Mouse (Mus musculus) large intestine, adult 2 months (tissue): ENCODE measurements around the gene Klk8. TPM values are rescaled to one million over a fixed set of nuclear protein-coding genes. Genes with fewer than 3 reads are reported as not detected.

Source experiments
- DNase-seq: peaks from one replicate; pipeline ENCODE4 v3.0.0-alpha.2; 2012; ENCODE audit warnings: low read depth, low spot score
- WGBS: fragments of 180-500 bp; shearing (Covaris S2); methylation state at CpG from one replicate; pipeline ENCODE4 v1.1.7; 2018; 5-methylcytosine and 5-hydroxymethylcytosine counted together
- polyA plus RNA-seq: library from polyadenylated mRNA; depleted of rRNA; stranded (reverse); fragments of >200 nt; gene quantifications from 2 replicates; pipeline ENCODE4 v1.2.3, GENCODE M21; 2012; rRNA removed

Klk8 gene
- 3.1 TPM in 2 replicates for polyA plus RNA-seq

DNA sequence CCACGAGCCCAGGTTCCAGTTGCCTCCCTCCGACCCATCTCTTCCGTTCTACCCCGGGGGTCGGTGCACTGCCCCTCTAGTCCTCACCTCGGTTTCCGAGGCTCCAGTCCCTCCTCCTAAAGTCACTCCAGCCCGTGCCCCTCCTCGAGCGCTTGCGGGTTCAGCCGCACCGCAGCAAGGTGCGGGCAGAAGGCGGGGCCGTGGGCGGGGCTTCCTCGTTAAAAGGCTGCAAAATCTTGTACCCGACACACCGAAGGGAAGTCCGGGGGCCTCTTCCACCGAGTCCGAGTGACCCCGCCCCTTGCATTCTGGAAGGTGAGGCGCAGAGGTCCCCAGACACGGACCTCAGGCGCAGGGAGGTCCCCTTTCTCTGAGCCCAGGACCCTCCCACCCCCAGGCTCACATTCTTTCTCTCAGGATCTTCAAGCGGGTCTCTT, at the start of gene Klk8:
Klk8 (plus strand) TSS at position 245 of the 437 bp plus-strand sequence.
- no peak for DNase-seq
- WGBS: under 1% methylated on average over 28 of the region's 28 CpGs

DNA sequence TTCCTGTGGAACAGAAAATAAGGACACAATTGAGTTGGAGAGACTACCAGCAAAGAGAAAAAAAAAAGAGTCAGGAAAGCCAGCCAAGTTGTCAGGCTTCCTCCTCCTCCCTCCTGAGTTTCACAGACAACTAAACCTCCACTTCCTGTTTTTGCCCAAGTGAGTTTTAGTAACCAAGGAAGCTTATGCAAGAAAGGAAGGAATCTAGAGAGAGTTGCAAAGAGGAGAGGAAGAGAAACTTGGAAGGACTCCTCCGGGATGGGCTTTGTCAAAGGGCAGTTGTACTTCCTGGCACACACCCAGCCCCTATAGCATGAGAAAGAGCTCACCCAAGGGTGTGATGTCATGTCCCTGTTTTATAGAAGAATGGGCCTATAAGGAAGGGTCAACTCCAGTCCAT, 49.6 kb upstream of the Klk8 start:
- 4% methylated on average over 1 of the region's 1 CpGs for WGBS
- no peak for DNase-seq

GRCm38 (mm10) chr7:43752806-43753205, 44.6 kb upstream of the Klk8 start:
- 55% methylated on average over 2 of the region's 2 CpGs for whole genome bisulfite sequencing
- DNase-seq: no peak

GRCm38 (mm10) chr7:43766484-43766883, 30.9 kb upstream of the Klk8 start:
- 30% methylated on average over 8 of the region's 8 CpGs for WGBS
- no peak for DNase-seq

- no peak for DNase-seq
- WGBS: 55% methylated on average over 4 of the region's 4 CpGs
Measured at GRCm38 (mm10) chr7:43768597-43768996, 28.8 kb upstream of the Klk8 start, which contains the start of gene Klk12. TSS of gene Klk12 (plus strand) at chr7:43768897.

DNA sequence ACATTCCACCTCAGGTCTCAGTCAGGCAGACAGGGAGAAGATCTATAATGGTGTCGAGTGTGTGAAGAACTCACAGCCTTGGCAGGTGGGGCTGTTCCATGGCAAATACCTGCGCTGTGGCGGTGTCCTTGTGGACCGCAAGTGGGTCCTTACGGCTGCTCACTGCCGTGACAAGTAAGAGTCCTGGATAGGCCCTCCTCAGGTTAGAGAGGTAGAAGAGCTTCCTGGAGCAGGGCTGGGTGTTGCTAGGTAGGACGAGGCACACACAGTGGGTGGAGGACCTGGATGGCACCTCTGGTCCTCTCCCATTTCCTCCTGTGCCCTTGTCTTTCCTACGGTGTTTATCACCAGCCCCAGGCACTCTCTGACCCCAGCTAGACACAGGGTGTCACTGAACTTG, 27.7 kb upstream of the Klk8 start:
- no peak for DNase-seq
- WGBS: 85% methylated on average over 8 of the region's 8 CpGs

DNA sequence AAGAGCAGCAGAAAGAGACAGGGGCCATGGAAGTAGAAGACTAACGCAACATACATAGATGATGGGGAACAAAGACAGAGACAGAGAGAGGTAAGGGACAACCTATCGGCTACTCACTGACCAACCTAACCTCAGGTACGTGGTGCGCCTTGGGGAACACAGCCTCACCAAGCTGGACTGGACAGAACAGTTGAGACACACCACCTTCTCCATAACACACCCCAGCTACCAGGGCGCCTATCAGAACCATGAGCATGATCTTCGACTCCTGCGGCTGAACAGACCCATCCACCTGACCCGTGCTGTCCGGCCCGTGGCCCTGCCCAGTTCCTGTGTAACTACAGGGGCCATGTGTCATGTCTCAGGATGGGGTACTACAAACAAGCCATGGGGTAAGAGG, 26.7 kb upstream of the Klk8 start:
- 93% methylated on average over 10 of the region's 10 CpGs for WGBS
- no peak for DNase-seq

- no peak for DNase-seq
- 90% methylated on average over 6 of the region's 6 CpGs for WGBS
Measured at GRCm38 (mm10) chr7:43771916-43772315, 25.5 kb upstream of the Klk8 start.

DNA sequence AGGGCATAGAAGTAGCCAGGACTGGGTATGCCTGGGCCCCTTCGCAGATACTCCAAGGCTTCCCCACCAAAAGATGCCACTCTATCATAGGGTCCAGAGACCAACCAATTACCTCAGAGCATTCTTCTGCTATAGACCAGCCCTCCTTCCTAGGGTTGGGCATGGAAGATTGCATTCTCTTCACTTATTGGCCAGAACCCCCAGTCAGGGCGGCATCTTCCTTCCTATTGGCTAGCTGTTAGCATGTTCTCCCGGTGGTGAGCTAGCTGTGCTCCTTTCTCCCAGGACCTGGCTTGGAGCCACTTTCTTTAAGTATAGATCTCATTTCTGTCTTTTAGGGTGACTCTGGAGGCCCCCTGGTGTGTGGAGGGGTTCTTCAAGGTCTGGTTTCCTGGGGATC, 24.5 kb upstream of the Klk8 start:
- WGBS: 68% methylated on average over 3 of the region's 3 CpGs

DNA sequence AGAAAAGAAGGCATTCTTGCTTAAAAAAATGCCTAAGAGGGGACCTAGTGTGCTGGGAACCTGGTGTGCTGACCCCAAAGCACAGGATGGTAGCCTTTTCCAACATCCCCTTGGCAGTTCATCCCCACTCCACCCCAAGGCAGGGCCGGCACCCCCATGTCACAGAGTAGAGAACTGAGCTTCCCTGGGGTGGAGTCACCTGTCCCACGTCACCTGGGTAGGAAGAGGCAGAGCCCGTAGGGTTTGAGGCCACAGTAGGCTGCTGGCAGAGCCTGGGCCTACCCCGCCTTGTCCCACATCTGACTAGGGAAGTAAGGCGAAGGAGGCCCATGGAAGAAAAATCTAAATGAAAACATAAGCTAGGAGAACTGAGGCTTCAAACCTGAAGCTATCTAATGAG, 23.0 kb upstream of the Klk8 start, which contains the start of gene Klk11:
Klk11 (plus strand) TSS at position 241 of the 400 bp plus-strand sequence.
- 84% methylated on average over 5 of the region's 5 CpGs for WGBS
- DNase-seq: no peak

More for the DNA sequence above, 24.5 kb upstream of the Klk8 start:
- no peak for DNase-seq

DNA sequence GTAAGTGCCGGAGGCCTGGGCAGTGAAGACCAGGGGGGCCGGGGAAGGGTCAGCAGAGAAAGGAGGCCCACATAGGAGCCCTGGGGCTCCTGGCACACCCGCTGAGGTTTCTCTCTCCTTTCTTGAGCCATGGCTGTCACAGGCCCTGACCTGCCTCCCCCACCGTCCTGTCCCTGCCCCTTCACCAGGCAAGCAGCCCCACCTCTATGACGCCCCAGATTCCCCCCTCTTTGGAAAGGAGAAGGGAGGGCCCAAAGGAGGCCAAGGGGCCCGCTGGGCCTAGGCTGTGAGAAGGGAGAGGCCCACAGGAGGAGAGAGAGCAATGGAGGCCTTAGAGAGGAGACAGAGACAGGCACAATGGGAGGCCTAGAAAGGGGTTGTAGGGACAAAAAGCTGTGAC, 22.6 kb upstream of the Klk8 start:
- WGBS: 70% methylated on average over 6 of the region's 6 CpGs
- DNase-seq: no peak

GRCm38 (mm10) chr7:43775311-43776057, 21.9 kb upstream of the Klk8 start:
- WGBS: 40% methylated on average over 7 of the region's 7 CpGs
- no peak for DNase-seq

GRCm38 (mm10) chr7:43776506-43776905, 20.9 kb upstream of the Klk8 start:
- DNase-seq: no peak
- 89% methylated on average over 5 of the region's 5 CpGs for WGBS

- no peak for DNase-seq
- 90% methylated on average over 12 of the region's 12 CpGs for WGBS
Measured at GRCm38 (mm10) chr7:43777423-43777822, 20.0 kb upstream of the Klk8 start.

DNA sequence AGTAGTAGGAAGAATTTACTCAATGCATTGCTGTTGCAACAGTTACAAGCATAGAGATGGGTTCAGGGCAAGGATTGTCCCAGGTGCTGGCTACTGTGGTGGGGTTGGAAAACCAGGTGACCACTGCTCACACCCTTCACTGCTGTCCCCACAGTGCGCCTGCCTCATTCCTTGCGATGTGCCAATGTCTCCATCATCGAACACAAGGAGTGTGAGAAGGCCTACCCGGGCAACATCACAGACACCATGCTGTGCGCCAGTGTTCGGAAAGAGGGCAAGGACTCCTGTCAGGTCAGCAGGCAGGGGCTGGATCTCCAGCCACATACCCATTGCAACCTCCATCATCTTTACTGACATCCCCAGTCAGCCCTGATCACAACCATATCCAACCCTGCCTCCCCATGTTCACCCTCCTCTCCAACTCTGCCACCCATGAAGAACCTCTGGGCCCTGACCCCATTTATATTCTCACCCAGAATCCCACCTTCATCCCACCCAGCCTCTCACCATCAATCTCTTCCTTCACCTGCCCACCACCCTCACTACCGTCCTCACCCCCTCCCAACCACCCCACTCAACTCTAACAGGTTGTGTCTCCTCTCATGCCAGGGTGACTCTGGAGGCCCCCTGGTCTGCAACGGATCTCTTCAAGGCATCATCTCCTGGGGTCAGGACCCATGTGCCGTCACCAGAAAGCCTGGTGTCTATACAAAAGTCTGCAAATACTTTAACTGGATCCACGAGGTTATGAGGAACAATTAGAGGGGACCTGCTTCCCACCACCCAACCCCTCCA, 19.0 kb upstream of the Klk8 start:
- WGBS: 90% methylated on average over 10 of the region's 10 CpGs

DNA sequence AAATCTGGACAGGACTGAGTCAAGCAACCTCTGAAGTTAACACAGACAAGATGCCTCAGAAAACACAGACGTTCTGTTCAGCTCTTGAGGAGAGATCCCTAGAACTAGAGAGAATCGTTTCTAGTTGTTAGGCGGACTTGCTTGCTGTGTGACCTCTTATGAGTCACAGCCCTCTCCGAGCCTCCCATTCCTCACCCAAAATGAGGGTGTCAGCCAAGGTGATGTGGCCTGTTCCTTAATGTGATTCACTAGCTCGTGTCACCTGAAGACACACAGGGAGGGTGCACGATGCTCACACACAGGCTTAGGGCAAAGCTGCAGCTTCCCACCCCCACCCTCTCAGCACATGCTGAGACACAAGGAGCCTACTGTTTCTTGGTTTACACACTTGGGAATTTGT, 17.1 kb upstream of the Klk8 start:
- 35% methylated on average over 6 of the region's 6 CpGs for WGBS
- DNase-seq: no peak

More for the DNA sequence above, 19.0 kb upstream of the Klk8 start:
- no peak for DNase-seq

DNA sequence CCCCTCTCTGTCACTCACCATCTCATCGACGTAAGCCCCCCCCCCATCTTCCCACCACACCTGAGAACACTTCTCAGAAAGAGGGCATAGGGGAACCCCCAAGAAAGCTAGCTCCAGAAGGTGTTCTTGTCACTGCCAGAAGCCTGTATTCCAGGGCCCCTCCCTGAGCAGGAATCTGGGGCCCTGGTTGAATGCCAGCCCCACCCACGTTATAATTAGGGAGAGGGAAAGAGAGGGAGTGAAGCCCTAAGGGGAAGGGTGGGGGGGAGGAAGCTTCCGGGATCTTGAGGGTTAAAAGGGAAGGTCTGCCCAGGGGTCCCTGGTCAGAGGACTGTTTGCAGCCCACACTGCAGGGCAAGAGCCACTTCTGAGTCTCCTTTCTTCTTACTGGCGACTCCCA, 16.6 kb upstream of the Klk8 start, which contains the start of gene Klk10:
Klk10 (plus strand) TSS at position 290 of the 400 bp plus-strand sequence.
- 11% methylated on average over 5 of the region's 5 CpGs for WGBS
- peak; percentile 11 for DNase-seq

GRCm38 (mm10) chr7:43781541-43781940, 15.8 kb upstream of the Klk8 start:
- WGBS: 86% methylated on average over 11 of the region's 11 CpGs
- DNase-seq: no peak

DNA sequence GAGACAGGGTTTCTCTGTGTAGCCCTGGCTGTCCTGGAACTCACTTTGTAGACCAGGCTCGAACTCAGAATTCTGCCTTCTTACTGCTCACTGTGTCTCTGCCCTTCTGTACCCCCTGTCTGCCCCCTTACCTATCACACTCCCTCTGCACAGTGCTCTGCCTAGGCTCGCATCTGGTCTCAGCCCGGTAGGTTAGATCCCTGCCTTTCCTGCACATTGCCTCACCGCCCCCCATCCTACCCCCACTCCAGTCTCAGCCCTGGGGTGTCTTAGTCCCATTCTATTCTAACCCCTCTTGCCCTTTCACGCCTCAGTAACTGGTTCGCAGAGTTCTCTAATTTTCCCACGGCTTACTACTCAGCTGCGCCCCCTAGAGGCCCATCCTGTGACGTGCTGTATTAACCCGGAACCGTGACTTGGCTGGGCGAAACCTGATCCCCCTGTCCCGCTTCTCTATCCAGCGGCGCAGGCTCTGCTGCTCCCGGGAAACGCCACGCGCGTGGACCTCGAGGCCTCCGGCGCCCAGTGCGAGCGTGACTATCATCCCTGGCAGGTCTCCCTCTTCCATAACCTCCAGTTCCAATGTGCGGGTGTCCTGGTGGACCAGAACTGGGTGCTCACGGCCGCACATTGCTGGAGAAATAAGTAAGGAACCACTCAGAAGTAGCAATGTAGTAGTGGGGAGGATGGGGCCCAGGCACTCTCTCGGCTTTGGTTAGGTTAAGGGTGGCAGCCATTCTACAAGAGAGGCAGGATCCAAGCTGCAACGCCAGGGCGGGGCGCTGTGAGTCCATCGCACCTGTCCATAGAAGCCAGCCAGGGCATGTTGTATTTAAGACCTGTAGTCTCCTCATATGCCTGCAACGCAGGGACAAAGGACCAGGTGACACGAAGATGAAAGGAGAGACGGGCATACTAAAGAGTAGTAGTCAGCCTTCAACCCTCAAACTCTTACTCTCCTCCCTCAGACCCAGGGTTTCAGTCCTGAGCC, 14.8 kb upstream of the Klk8 start:
- 7% methylated on average over 36 of the region's 36 CpGs for WGBS
- peak; percentile 37 for DNase-seq
